Mouse (Mus musculus): ENCODE results near the gene Tm9sf3.
A peak's percentile ranks its signal among the peaks of the same experiment; 100 is the strongest.
"Not testable (repeated sequence)": the region's sequence is repeated elsewhere in the genome, so short reads cannot be mapped to it uniquely, and the experiment has no call there.

The Tm9sf3 gene

DNA sequence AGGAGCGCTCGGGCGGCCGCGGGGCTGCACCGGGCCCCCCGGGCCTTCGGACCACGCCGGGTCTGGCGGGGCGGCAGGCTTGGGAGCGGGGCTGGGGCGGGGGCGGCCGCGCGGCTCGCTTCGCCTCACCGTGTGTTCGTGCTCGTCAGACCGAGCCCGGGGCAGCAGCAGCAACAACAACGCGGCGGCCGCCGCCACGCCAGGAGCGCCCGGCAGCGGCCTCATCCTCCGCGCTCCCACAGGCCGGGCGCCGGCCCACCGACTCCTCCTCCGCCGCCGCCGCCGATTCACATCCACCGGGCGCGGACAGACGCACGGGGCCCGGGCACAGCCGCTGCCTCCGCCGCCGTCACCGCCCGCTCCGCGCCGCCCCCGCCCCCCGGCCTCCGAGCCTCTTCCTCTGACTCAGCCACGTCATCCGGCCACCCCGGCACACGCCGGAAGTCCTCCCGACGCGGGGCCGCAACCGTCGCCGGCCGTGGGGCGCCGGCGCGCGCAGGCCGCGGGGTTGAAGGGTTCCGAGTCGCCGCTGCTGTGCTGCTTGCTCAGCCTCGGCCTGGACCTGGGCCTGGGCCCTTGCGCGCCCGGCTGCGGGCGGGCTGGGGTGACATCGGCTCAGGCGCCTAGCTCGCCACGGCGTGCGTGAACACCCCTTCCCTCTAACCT is at the start of gene Tm9sf3:
Gene Tm9sf3 (minus strand): TSS at position 368 of the 666 bp plus-strand sequence.
- peak; percentile 76 to 83 for DNase-seq

- DNase-seq: not testable (repeated sequence)
Observed at GRCm38 (mm10) chr19:41312587-41312986, 48.8 kb upstream of the Tm9sf3 start.

DNA sequence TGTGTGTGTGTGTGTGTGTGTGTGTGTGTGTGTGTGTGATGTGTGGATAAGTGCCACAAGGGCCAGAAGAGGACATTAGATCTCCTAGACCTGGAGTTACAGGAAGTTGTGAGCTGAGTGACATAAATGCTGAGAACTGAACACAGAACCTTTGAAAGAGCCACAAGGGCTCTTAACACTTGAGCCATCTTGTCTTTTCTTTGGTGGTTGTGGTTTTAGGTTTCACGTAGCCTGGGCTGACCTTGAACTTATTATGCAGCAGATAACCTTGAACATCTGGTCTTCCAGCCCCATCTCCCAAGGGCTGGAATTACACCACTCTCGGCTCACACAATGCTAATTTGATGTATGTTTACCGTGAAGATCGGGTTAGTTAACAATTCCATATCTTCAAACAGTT is 48.2 kb upstream of the Tm9sf3 start:
- no peak for DNase-seq

- DNase-seq: no peak
Observed at GRCm38 (mm10) chr19:41310971-41311703, 47.3 kb upstream of the Tm9sf3 start.

DNA sequence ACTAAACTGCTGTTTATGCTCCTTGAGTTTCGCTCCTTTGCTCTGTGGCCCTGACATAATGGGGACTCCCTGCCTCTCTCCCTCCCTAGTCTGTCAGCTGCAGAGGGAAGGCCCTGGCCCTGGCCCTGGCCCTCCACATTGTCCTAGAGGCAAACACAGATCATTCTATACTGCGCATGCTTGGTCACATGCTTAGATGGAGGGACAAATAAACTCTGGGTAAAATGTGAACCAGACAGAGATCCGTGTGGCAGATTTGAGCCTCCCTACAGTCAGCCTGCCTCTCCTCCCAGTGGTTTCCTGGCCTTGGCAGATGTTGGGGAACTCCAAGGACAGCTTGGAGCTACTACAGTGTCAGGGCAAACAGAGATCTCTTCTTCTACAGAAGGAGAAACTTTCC is 40.1 kb upstream of the Tm9sf3 start:
- DNase-seq: no peak

- DNase-seq: no peak
Observed at GRCm38 (mm10) chr19:41303433-41303832, 39.6 kb upstream of the Tm9sf3 start.

DNA sequence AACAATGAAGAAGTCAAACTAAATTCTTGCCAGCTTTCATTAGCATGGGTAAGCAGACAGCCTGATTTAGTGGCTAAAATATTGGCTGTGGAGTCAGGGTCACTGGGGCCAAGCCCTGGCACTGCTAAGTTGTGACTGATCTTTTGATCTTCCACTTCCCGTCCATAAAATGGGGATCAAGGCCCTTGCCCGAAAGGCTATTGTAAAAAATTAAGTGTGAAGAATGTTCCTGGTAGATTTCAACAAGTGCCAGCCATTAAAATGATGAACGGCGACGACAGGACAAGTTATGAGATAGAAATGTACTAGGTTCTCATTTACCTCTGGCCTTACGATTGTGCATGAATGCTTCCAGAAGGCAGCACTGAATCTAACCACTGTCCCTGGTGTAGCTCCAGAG is 38.1 kb upstream of the Tm9sf3 start:
- no peak for DNase-seq

DNA sequence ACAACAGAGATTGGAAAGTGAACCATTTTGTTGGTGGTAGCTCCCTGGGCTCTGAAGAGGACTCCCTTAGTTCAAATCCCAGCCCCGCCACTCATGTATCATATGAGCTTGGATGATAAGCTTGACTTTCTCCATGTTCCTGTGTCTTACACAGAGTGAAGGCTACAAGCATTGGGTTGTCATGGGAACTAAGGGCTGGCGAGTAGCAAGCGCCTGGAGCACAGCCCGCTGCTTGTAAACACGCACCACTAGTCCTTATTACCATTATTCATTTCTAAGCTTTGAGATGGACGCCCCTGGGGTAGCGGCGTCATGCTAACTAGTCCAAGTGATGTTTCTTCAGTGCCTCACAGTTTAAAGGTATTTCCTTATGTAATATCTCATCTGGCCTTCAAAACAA is 35.6 kb upstream of the Tm9sf3 start:
- no peak for DNase-seq

DNA sequence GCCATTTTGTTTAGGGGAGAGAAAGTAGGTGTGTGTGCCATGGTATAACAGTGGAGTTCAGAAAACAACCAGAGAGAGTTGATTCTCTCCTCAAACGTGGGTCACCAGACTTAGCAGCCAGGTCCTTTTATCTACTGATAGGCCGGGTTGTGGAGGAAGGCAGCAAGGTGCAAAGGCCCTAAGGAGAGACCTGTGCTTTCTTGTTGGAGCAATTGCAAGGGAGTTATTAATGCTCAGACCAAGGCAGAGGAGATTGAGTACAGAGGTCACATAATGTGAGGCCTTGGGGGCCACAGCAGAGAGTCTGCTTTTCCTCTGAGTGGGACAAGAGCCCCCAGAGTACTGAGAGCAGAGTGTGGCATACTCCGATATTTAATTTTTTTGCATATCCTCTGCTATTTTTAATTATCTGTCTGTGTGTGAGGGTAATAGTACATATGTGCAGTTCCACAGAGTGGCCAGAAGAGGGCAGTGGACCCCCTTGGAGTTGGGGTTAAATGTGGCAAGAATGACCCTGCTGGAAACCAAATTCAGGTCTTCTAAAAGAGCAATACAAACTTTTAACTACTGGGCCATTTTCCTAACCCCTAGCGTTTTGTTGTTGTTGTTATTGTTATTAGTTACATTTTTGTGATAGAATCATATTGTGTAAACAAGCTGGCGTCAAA is 27.3 kb upstream of the Tm9sf3 start:
- no peak for DNase-seq

GRCm38 (mm10) chr19:41288568-41288967 is 24.8 kb upstream of the Tm9sf3 start:
- no peak for DNase-seq

DNA sequence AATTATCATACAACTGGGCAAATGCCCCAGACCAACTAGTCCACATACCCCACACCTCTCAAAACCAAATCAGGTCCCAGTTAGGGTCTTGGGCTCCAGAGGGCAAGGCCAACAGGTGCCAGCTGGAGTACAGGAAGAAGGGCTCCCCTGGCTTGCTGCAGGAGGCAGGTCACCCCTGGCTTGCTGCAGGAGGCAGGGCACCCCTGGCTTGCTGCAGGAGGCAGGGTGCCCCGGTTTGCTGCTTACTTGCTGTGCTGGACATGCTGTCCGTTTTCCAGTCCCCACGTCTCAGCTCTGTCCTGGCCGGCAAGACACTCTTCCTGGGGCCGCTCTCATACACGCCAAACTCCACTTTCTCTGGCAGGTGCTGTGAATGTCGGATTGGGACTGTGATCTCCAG is 23.4 kb upstream of the Tm9sf3 start:
- no peak for DNase-seq

- no peak for DNase-seq
Observed at GRCm38 (mm10) chr19:41284515-41284914, 20.7 kb upstream of the Tm9sf3 start.

GRCm38 (mm10) chr19:41282718-41283117 is 18.9 kb upstream of the Tm9sf3 start:
- DNase-seq: no peak

GRCm38 (mm10) chr19:41282216-41282615 is 18.4 kb upstream of the Tm9sf3 start:
- DNase-seq: no peak

DNA sequence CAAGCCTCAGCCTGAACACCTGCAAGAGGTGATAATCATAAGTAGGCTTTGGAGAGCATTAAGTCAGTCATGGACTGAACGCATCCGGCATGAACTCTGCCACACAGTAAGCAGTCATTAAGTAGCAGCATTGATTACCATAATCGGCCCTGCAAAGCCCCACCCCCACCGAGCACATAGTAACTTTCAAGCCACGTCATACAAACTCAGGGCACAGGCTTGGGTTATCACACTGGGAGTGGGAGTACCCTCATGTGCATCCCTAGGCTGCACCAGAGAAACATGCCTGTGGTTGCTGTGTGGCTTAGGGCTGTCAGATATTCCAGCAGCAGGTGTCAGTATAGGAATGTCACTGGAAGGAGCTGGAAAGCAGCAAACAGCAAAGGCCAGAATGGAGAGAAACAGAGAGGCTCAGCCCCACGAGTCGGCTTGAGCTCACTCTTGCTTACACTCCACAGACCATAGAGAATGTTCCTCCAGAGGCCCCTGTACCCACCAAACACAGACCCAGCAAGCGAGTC is 16.0 kb upstream of the Tm9sf3 start:
- DNase-seq: no peak

- no peak for DNase-seq
Observed at GRCm38 (mm10) chr19:41278606-41279005, 14.8 kb upstream of the Tm9sf3 start.

GRCm38 (mm10) chr19:41275588-41275987 is 11.8 kb upstream of the Tm9sf3 start:
- DNase-seq: no peak

DNA sequence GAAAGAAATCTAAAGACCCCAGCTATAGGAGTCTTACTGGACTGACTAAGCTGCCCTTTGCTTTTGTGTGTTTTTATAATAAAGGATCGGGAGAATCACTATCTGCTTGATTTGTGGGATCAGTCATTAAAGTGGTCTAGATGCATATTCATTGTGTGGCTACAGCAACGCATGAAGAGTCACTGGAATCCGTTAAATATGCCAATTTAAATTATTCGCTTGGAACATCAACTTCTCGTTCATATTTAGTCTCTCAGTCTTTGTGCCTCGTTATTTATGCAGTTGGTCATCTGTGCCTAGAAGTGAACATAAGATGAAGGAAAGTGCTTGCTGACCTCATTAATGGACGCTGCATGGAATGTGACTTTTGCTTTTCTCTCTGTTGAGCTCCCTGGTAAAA is 7.1 kb upstream of the Tm9sf3 start:
- DNase-seq: no peak

- no peak for DNase-seq
Observed at GRCm38 (mm10) chr19:41270151-41270727, 6.4 kb upstream of the Tm9sf3 start.

DNA sequence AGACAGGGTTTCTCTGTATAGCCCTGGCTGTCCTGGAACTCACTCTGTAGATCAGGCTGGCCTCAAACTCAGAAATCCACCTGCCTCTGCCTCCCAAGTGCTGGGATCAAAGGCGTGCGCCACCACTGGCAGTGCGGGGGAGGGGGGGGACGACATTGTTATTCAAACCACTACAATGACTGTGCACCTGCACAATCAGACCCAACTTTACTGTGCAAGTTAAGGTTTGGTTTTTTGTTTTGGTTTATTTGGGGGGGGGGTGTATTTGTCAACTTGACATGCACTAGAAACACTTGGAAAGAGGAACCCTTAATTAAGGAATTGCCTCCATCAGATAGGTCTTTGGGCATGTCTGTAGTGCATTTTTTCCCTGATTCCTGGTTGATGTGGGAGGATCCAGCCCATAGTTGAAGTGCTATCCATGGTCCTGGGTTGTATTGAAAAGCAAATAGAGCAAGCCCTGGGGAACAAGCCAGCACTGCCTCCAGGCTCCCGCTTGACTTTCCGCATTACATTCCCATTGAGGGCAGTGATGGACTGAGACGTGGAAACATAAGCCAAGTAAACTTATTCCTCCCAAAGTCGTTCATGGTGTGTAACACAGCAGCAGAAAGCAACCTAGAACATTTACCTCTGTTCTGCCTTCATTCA is 2.6 kb upstream of the Tm9sf3 start:
- DNase-seq: no peak

- no peak for DNase-seq
Observed at GRCm38 (mm10) chr19:41264331-41264799, 568 bp upstream of the Tm9sf3 start.
